Mouse (Mus musculus): Measurements from ENCODE around the gene Tardbp.

- TF ChIP-seq CTCF (conservative IDR thresholded peaks at IDR 0.05; ENCODE audit: low read length) = no peak
- no peak for TF ChIP-seq NANOG (IDR thresholded peaks at IDR 0.05; ENCODE audit: borderline replicate concordance, low read length)
- no peak for TF ChIP-seq POU5F1 (IDR thresholded peaks at IDR 0.05; ENCODE audit: borderline replicate concordance, low read length)
These were observed 7.0 kb downstream of the Tardbp start for GRCm38 (mm10) chr4:148619805-148620204.

Measured in E14TG2a.4 (cell line).